Mouse (Mus musculus) adrenal gland (tissue): ENCODE data around the gene Rph3al.

Experiments used
- intact Hi-C: fragments of 180-260 bp; cut with DNase I; formaldehyde crosslinking; loops from one replicate; pipeline ENCODE4 v1.15.1; 2025

Gene Rph3al

DNA sequence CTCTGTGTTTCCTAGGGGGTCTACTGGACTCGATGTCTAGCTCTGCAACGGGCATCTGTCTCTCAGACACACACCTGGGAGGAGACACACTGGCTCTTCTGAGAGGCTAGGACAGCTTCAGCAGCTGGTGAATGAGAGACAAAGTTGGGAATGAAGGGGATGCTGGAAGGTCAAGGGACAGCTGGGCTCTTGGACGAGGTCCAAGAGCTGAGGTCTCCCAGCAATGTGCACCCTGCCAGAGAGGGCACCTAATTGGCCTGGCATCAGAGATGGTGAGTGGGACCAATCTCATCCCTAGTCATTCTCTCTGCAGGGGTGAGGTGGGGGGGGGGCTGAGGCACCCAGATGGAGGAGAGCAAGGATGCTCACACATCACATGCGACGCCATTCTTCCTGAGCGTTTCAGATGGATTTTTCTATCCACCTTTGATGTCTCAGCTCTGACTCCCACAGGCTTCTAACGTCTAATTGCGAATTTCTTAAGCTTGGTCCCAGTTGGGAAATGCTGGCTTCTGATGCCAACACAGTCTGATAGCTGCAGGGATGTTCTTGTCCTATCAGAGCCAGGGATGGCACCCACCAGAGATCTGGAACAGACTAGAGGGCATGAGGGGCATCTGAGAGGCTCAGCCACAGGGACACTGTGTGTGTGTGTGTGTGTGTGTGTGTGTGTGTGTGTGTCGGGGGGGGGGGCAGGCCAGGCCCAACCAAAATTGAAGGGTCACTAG lies 28.4 kb downstream of the Rph3al start:
- intact Hi-C loops: loop anchor here (5.0 kb wide), 1 partner anchor 257 kb away; no protein-coding TSS in a partner anchor

- intact Hi-C loops: no loop called here
Observed at GRCm38 (mm10) chr11:75907406-75907805, 30.8 kb downstream of the Rph3al start.

DNA sequence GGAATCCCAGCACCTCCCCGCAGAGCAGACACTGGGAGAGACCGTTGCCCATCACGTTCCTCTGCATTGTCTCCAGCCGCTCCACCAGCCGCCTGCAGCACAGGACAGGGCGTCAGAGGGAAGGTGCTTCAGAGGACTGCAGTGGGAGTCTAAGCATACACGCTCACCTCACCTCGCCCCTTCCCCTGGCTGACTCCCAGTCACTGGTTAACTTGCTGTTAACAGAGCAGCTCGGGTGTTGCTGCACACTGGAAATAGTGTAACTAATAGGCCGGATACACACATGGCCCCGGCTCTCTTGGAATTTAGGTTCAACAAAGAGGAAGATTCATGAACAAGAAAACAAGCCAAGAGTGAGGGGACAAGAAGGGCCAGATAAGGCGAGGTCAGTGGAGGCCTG lies 31.7 kb downstream of the Rph3al start:
- intact Hi-C loops: no loop called here

- intact Hi-C loops: loop anchor here (5.0 kb wide), 1 partner anchor 123 kb away; no protein-coding TSS in a partner anchor
Observed at GRCm38 (mm10) chr11:75904982-75905381, 33.2 kb downstream of the Rph3al start.

DNA sequence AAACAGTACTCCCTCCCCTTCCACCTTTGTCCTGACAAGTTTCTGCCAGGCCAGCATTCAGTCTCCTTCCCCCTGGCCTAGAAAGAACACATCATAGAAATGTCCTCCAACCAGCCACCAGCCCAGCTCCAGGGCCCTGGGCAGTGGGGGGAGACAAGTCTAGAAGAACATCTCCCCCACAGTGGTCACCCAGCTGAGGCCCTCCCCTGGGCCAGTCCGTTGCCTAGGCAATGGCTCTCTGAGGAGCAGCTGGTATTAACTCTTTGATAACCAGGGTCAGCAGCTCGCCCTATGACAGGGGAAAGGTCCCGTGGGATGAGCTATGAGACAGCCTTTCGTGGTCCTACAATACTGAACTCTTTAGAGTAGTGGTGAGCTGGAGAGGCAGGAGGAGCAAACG lies 33.7 kb downstream of the Rph3al start:
- intact Hi-C loops: loop anchor here (5.0 kb wide), 1 partner anchor 122 kb away; no protein-coding TSS in a partner anchor

DNA sequence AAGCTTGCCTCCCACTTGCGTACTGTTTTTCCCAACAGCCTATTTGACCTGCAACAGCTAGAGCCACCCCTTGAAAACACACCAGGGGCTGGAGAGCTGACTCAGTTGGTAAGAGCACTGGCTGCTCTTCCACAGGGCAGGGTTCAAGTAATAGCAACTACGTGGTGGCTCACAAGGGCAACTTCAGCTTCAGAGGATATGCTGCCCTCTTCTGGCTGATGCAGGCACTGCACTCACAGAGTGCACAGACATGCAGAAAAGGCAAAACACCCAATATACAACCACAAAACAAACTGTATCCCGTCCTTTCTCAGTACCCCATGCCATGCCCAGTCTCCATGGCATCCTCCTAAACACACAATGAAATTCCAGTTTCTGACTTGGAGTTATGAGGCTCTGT lies 34.7 kb downstream of the Rph3al start:
- intact Hi-C loops: loop anchor here (5.0 kb wide), 1 partner anchor 121 kb away; no protein-coding TSS in a partner anchor

GRCm38 (mm10) chr11:75901339-75901738 lies 36.9 kb downstream of the Rph3al start:
- intact Hi-C loops: loop anchor here (5.0 kb wide), 1 partner anchor 119 kb away; no protein-coding TSS in a partner anchor

GRCm38 (mm10) chr11:75899676-75900075 lies 38.6 kb downstream of the Rph3al start:
- intact Hi-C loops: loop anchor here (5.0 kb wide), 2 partner anchors 117 to 223 kb away; no protein-coding TSS in a partner anchor

DNA sequence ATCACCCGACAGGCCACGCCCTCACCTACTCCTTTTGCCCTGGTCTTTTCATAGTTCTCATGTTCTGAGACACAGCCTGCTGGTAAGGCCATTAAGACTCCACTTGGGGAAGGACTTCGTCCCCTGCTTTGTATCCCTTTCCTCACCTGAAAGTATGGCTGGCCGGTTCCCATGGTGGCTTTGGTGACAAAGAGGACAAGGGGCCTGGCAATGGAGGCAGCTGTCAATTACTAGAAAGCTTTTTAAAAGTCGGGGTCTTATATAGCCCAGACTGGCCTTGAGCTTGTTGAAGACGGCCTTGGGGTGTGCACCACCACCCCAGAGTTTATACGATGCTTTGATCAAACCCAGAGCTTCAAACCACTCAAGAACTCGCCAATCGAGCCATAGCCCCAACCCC lies 39.7 kb downstream of the Rph3al start:
- intact Hi-C loops: loop anchor here (5.0 kb wide), 1 partner anchor 224 kb away; no protein-coding TSS in a partner anchor

- intact Hi-C loops: loop anchor here (5.0 kb wide), 1 partner anchor 227 kb away; no protein-coding TSS in a partner anchor
Observed at GRCm38 (mm10) chr11:75894791-75895420, 43.3 kb downstream of the Rph3al start.

DNA sequence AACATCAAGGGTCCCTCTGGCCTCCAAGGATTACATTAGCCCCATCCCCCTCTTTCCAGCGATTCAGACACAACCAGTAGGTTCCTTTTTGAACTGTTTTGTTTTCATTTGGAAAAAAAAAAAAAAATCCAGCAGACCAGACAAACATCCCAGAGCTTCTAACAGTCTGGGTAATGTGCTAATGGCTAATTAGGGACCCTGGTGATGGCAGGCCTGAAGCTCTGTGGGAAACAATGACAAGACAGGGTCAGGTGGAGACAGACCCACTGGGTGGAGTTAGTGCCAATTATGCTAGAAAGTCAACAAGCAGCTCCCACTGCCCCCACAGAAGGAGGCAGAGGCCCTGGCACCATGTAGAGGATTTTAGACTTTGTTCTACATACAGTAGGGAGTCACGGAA lies 44.3 kb downstream of the Rph3al start:
- intact Hi-C loops: no loop called here

GRCm38 (mm10) chr11:75887349-75887748 lies 50.9 kb downstream of the Rph3al start:
- intact Hi-C loops: no loop called here

DNA sequence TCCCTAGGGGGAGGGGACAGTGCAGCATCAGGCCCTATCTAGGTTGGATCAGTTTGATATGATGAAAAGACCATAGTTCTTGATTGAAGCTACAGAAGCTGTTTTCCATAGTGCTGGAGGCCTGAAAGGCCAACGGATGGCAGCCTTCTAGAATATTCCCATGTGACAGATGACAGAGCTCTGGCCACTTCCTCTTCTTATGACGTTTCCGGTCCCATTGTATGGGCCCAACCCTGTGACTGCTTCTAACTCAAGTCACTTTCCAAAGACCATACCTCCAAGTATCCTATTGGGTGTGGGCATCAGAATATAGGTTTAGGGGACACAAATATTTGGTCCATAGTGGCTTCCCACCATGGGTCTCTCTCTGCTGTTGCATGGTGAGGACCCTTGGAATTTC lies 57.0 kb downstream of the Rph3al start:
- intact Hi-C loops: no loop called here

DNA sequence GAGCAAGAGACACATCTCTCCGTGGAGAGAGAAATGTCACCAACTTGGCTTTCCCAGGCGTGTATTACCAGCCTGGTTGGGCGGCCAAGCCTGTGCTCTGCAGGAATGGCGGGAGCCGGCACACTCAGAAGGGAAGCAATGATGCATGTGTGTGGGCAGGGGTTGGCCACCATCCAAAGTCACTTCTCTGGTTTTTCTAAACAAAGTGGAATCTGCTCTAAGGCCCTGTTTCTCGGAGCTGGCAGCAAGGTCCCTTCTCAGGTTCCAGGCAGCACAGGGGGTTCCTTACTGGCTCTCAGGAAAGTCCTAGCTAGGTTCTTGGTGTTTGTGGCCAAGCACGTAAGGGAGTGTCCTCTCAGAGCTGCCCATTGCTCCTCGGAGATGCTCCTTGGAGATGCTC lies 58.2 kb downstream of the Rph3al start:
- intact Hi-C loops: no loop called here

GRCm38 (mm10) chr11:75878460-75878859 lies 59.8 kb downstream of the Rph3al start:
- intact Hi-C loops: no loop called here

- intact Hi-C loops: no loop called here
Observed at GRCm38 (mm10) chr11:75876043-75876780, 62.0 kb downstream of the Rph3al start.

GRCm38 (mm10) chr11:75871688-75872087 lies 66.5 kb downstream of the Rph3al start:
- intact Hi-C loops: no loop called here

- intact Hi-C loops: no loop called here
Observed at GRCm38 (mm10) chr11:75870947-75871346, 67.3 kb downstream of the Rph3al start.

- intact Hi-C loops: no loop called here
Observed at GRCm38 (mm10) chr11:75870386-75870785, 67.8 kb downstream of the Rph3al start.

DNA sequence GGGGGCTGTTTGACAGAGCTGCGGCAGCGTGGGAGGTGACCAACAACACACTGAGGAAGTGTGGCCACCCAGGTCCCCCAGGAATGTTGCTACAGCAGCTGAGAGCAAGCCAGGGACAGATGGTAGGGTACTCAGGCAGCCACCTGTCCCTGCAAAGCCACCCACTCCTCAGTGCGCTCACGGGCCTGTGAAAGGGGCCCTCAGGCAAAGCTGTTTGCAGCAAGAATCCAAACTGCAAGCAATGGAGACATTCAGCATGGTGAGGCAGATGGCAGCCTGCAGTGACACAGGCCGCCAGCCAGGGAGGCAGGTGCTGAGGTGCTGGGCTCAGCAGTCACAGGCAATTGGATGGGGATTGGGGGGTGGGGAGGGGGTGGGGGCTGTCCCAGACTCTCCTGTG lies 68.3 kb downstream of the Rph3al start:
- intact Hi-C loops: no loop called here

- intact Hi-C loops: no loop called here
Observed at GRCm38 (mm10) chr11:75866861-75867260, 71.4 kb downstream of the Rph3al start.

- intact Hi-C loops: no loop called here
Observed at GRCm38 (mm10) chr11:75865859-75866258, 72.4 kb downstream of the Rph3al start.
